Comparison of ENCODE assay signal across 30 mouse cellular contexts in genomic region chr6:134099976-134100743, GRCm38 (mm10).
A peak's percentile ranks its signal among the peaks of the same experiment; 100 is the strongest.
DNase-seq lines count a peak whose midpoint lies in the region; ATAC-seq lines count a peak whose summit lies in the region.
"Had no signal": no experiment of that assay in that cellular context is flagged by ENCODE, and none has a peak within 500 bp of the region (broad histone marks: within the 10 kb centered on the region; RNA-seq: fewer than 3 reads in every experiment).

No protein-coding gene starts in this region.

- H3K4me3 ChIP-seq in megakaryocyte, embryonic 14.5 days (replicated peaks) = peak overlapping the region; percentile 42
- H3K4me3 ChIP-seq in midbrain, embryonic 10.5 days = no peak overlapping the region
- H3K4me3 ChIP-seq: embryonic facial prominence, embryonic 10.5 days; embryonic facial prominence, embryonic 13.5 days; erythroblast, embryonic 14.5 days; forebrain, embryonic 13.5 days; gastrocnemius, adult 2 months; heart, embryonic 12.5 days; heart, embryonic 15.5 days; hindbrain, embryonic 10.5 days; hindbrain, embryonic 13.5 days; intestine, embryonic 15.5 days had no signal

- H3K36me3 ChIP-seq in megakaryocyte, embryonic 14.5 days (replicated peaks; ENCODE audit: low read length) = peaks cover 84% of the 10 kb centered on the region
- no peaks in the 10 kb centered on the region for H3K36me3 ChIP-seq in midbrain, embryonic 10.5 days
- H3K36me3 ChIP-seq: heart, embryonic 15.5 days; hindbrain, embryonic 10.5 days; hindbrain, embryonic 13.5 days; intestine, embryonic 15.5 days had no signal

- 96% methylated on average over 11 of the region's 11 CpGs for WGBS in midbrain, embryonic 10.5 days

- DNase-seq in adrenal gland, adult (ENCODE audit: inconsistent age in 2 of 2, low spot score in 1 of 2) = peak; percentile 54 to 80
- no peak for DNase-seq in adrenal gland, postnatal 4 days (ENCODE audit: low spot score in 2 of 2)
- peak; percentile 47 to 53 for DNase-seq in adrenal gland, postnatal 36 days
- no peak for DNase-seq in midbrain, embryonic 10.5 days (ENCODE audit: low spot score)
- DNase-seq in cerebellum, adult 8-10 months = no peak
- no peak for DNase-seq in left cerebral cortex, postnatal 14 days (ENCODE audit: low spot score in 2 of 2)
- DNase-seq: cerebellum, adult 11 months; cerebellum, adult 2 months; cerebellum, postnatal 10 days; cerebellum, postnatal 36 days; embryo, embryonic 11 days; gastrocnemius, adult 2 months; gastrocnemius, postnatal 25 days; heart, adult 18-20 months; heart, postnatal 10 days; heart, postnatal 36 days; kidney, adult 11 months had no signal

- H3K27ac ChIP-seq in midbrain, embryonic 10.5 days (replicated peaks) = no peak overlapping the region
- H3K27ac ChIP-seq: embryonic facial prominence, embryonic 10.5 days; embryonic facial prominence, embryonic 13.5 days; forebrain, embryonic 13.5 days; gastrocnemius, adult 2 months; heart, embryonic 15.5 days; hindbrain, embryonic 10.5 days; hindbrain, embryonic 13.5 days; intestine, embryonic 15.5 days had no signal

- peaks cover 94% of the 10 kb centered on the region for H3K4me1 ChIP-seq in megakaryocyte, embryonic 14.5 days
- H3K4me1 ChIP-seq in midbrain, embryonic 10.5 days = no peaks in the 10 kb centered on the region
- H3K4me1 ChIP-seq: hindbrain, embryonic 10.5 days had no signal

- no peaks in the 10 kb centered on the region for H3K27me3 ChIP-seq in megakaryocyte, embryonic 14.5 days (replicated peaks)
- H3K27me3 ChIP-seq in midbrain, embryonic 10.5 days (ENCODE audit: low read depth, poor library complexity, severe bottlenecking) = no peaks in the 10 kb centered on the region
- H3K27me3 ChIP-seq: embryonic facial prominence, embryonic 13.5 days; forebrain, embryonic 13.5 days; heart, embryonic 12.5 days; heart, embryonic 15.5 days; hindbrain, embryonic 13.5 days; intestine, embryonic 15.5 days had no signal

- ATAC-seq in megakaryocyte, adult 5-6 weeks (ENCODE audit: poor library complexity, severe bottlenecking) = no peak
- ATAC-seq: forebrain, embryonic 13.5 days; forebrain, embryonic 16.5 days; hindbrain, embryonic 16.5 days; intestine, embryonic 15.5 days had no signal

- H3K9me3 ChIP-seq in megakaryocyte, embryonic 14.5 days = no peaks in the 10 kb centered on the region
- H3K9me3 ChIP-seq in midbrain, embryonic 10.5 days (replicated peaks) = no peaks in the 10 kb centered on the region
- H3K9me3 ChIP-seq: embryonic facial prominence, embryonic 10.5 days; embryonic facial prominence, embryonic 13.5 days; forebrain, embryonic 13.5 days; heart, embryonic 12.5 days; heart, embryonic 15.5 days; hindbrain, embryonic 10.5 days; hindbrain, embryonic 13.5 days; intestine, embryonic 15.5 days had no signal

- intact Hi-C loops in left cerebral cortex, postnatal 14 days (cut with DNase I) = no loop called here

Comparison
In these comparisons a context has a peak if more than half of its experiments do, and no peak if none do; other contexts are left out.
1. DNase-seq: peak in adrenal gland, adult (2 of 2) and adrenal gland, postnatal 36 days (2 of 2); none in adrenal gland, postnatal 4 days (0 of 2), midbrain, embryonic 10.5 days (single experiment), cerebellum, adult 8-10 months (single experiment) and left cerebral cortex, postnatal 14 days (0 of 2).